Mouse (Mus musculus) liver, embryonic 15.5 days (tissue): ENCODE measurements around the gene Larp1. TPM values are rescaled to one million over a fixed set of nuclear protein-coding genes. Genes with fewer than 3 reads are reported as not detected.
A peak's percentile ranks its signal among the peaks of the same experiment; 100 is the strongest.

Experiments used
- ATAC-seq: fragments of 200-750 bp; cut with Nextera tagmentation; 2 replicates; pipeline ENCODE4 v1.8.0; 2017; ENCODE audit warnings: moderate number of reproducible peaks, mild to moderate bottlenecking, moderate library complexity; ENCODE audit not compliant: insufficient read depth
- H3K27ac ChIP-seq: fragments of 300-500 bp; sonication (generic); replicated peaks from 2 replicates; pipeline ENCODE4 v1.5.1; 2015; ENCODE audit warnings: mild to moderate bottlenecking, inconsistent platforms
- H3K27me3 ChIP-seq: fragments of 300-500 bp; sonication (generic); 2 replicates; pipeline ENCODE4 v1.6.1; 2015; ENCODE audit warnings: mild to moderate bottlenecking, inconsistent platforms
- H3K36me3 ChIP-seq: fragments of 300-500 bp; sonication (generic); replicated peaks from 2 replicates; pipeline ENCODE4 v1.6.1; 2015; ENCODE audit warnings: moderate library complexity, mild to moderate bottlenecking, inconsistent platforms
- H3K4me1 ChIP-seq: fragments of 300-500 bp; sonication (generic); replicated peaks from 2 replicates; pipeline ENCODE4 v1.6.1; 2015; ENCODE audit warnings: inconsistent platforms
- H3K4me2 ChIP-seq: fragments of 300-500 bp; sonication (generic); 2 replicates; pipeline ENCODE4 v1.6.1; 2015; ENCODE audit warnings: moderate library complexity, mild to moderate bottlenecking, inconsistent platforms
- H3K4me3 ChIP-seq: fragments of 300-500 bp; sonication (generic); replicated peaks from 2 replicates; pipeline ENCODE4 v1.5.1; 2015; ENCODE audit warnings: mild to moderate bottlenecking, inconsistent platforms
- H3K9ac ChIP-seq: fragments of 300-500 bp; sonication (generic); 2 replicates; pipeline ENCODE4 v1.6.1; 2015; ENCODE audit warnings: moderate library complexity, mild to moderate bottlenecking, inconsistent platforms
- H3K9me3 ChIP-seq: fragments of 300-500 bp; sonication (generic); replicated peaks from 2 replicates; pipeline ENCODE4 v1.6.1; 2016; ENCODE audit warnings: inconsistent platforms
- WGBS: fragments of 180-500 bp; shearing (Covaris S2); methylation state at CpG from one replicate; pipeline ENCODE4 v1.1.7; 2015; ENCODE audit warnings: mixed read lengths; ENCODE audit not compliant: insufficient replicate concordance; 5-methylcytosine and 5-hydroxymethylcytosine counted together
- polyA plus RNA-seq: library from polyadenylated mRNA; unstranded; fragments of >200 nt; fragmentation: Nextera tagmentation; extraction: Ambion mirVana; gene quantifications from 2 replicates; pipeline ENCODE4 v1.2.1, GENCODE M21; 2015

Larp1 gene
- polyA plus RNA-seq, 1 experiment from 2014 or later: 17.3 TPM

DNA sequence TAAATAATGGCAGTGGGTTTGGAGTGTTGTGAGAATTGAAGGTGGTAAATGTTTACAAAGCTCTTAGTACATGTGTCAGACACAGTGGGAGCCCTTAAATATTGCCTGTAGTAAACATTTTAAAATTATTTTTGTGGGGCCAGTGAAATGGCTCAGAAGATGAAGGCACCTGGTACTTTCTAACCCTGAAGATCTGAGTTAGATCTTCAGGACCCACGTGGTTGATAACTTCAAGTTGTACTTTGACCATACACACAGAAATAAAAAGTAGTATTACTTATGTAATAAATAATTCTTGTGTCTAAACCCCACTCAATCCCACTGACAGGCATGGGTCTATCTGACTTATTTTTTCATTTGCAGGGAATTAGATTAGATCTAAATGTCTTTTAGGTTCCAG, 5.7 kb downstream of the Larp1 start:
- 0 out of 2 replicates have a peak overlapping the region, but pooled peaks have one; percentile 8 for H3K4me2 ChIP-seq
- no peak overlapping the region for H3K9ac ChIP-seq
- peaks cover 87% of the 10 kb centered on the region for H3K4me1 ChIP-seq

DNA sequence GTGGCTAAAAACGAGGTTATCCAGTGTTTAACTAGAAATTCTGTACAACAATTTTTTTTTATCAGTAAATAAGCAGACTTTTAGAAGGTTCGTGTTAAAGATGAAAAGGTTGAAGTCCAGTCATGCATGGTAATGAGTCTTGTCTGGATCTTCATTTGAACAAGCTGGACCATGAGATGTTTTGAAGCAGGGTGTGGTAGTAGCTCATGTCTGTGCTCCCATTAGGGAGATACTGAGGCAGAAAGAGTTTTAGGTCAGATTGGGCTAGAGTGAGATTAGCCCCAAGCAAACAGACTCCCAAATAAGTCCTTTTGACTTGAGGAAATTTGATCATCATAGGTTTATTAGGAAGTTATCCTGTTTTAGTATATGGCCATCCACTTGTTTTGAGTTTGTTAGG, 6.5 kb downstream of the Larp1 start:
- 47% methylated on average over 2 of the region's 2 CpGs for WGBS
- peak overlapping the region; percentile 5; the same call in 1 of the 2 replicates for H3K4me2 ChIP-seq
- no peak overlapping the region for H3K9ac ChIP-seq
- H3K4me1 ChIP-seq: peaks cover 94% of the 10 kb centered on the region
- H3K4me3 ChIP-seq: no peak overlapping the region
- peak; percentile 55 for ATAC-seq
- H3K9me3 ChIP-seq: no peaks in the 10 kb centered on the region
- H3K36me3 ChIP-seq: no peaks in the 10 kb centered on the region
- H3K27me3 ChIP-seq: no peaks in the 10 kb centered on the region
- H3K27ac ChIP-seq: peak overlapping the region; percentile 64

More for the DNA sequence above, 5.7 kb downstream of the Larp1 start:
- WGBS: 37% methylated on average over 1 of the region's 1 CpGs
- Histone ChIP-seq H3K36me3 (no peaks in the 10 kb centered on the region), H3K4me3 (no peak overlapping the region), H3K27me3 (no peaks in the 10 kb centered on the region), H3K9me3 (no peaks in the 10 kb centered on the region), H3K27ac (peak overlapping the region; percentile 68)
- ATAC-seq: no peak

DNA sequence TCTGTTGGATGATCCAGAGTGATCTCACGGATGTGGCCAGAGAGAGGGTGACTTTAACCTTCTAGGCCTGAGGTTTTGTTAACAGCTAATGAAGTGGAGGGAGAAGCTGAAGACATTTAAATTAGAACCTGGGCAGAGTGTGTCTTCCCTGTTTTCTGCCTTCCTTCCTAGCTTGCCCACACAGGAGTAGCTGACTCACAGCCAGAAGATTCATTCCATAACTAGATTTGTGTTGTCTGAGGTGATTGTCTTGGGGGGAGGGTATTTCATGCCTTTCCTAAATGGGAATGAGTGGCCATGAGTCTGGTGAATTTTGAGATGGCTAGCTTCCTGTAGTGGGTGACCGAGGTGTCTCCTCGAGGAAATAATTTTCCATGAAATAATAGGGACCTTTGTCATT, 7.5 kb downstream of the Larp1 start:
- WGBS: 54% methylated on average over 3 of the region's 3 CpGs
- H3K36me3 ChIP-seq: no peaks in the 10 kb centered on the region
- H3K4me1 ChIP-seq: peaks cover 98% of the 10 kb centered on the region
- peak overlapping the region; percentile 24; the same call in 1 of the 2 replicates for H3K27ac ChIP-seq
- H3K4me3 ChIP-seq: no peak overlapping the region
- no peak overlapping the region for H3K9ac ChIP-seq
- no peak for ATAC-seq
- H3K4me2 ChIP-seq: no peak overlapping the region
- H3K9me3 ChIP-seq: no peaks in the 10 kb centered on the region
- no peaks in the 10 kb centered on the region for H3K27me3 ChIP-seq

DNA sequence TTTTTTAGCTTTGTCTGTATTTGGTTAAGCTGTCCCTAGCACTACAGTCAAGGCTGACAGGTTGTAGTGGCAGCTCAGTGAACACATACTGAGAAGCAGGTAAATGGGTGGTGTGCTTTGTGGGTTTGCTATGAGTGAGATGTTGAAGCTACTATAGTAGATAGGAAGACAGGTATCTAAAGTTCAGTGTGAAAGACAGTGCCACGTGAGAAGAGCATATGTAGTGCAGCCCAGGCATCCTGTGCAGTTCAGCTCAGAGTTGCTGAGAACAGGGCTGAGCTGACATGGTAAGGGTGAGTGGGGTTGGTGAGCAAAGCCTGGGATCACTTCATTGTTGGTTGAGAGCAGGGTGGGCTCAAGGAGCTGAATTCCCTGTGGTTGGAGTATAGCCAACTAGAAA, 8.6 kb downstream of the Larp1 start:
- peak overlapping the region; percentile 8; the same call in 1 of the 2 replicates for H3K4me2 ChIP-seq

DNA sequence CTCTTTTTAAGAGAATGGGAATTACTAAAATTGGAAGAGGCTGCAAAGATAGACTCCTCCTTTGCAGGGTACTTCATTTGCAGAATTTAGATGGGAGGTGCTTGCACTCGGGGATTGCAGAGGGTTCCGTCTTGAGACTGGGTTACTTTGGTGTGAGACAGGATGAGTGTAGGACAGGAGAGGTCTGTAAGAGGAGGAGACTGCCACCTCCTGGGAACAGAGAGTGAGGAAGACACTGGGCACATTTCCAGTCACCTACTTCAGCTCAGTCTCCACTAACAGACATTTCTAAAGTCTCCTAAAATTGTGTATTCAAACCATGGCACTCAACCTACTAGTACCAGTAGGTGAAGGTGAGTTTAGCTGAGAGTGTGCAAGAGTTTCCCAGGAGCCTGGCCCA, 9.4 kb downstream of the Larp1 start:
- H3K4me3 ChIP-seq: no peak overlapping the region
- H3K4me1 ChIP-seq: peaks cover 92% of the 10 kb centered on the region
- peak overlapping the region; percentile 28; the same call in 1 of the 2 replicates for H3K9ac ChIP-seq
- WGBS: 29% methylated on average over 2 of the region's 2 CpGs
- H3K27ac ChIP-seq: peak overlapping the region; percentile 64
- no peaks in the 10 kb centered on the region for H3K36me3 ChIP-seq
- H3K9me3 ChIP-seq: no peaks in the 10 kb centered on the region
- no peak overlapping the region for H3K4me2 ChIP-seq
- no peaks in the 10 kb centered on the region for H3K27me3 ChIP-seq
- ATAC-seq: peak; percentile 52; the same call in 1 of the 2 replicates

More for the DNA sequence above, 8.6 kb downstream of the Larp1 start:
- peak overlapping the region; percentile 14; the same call in 1 of the 2 replicates for H3K9ac ChIP-seq
- no peak for ATAC-seq
- peaks cover 97% of the 10 kb centered on the region for H3K4me1 ChIP-seq
- H3K27ac ChIP-seq: peak overlapping the region; percentile 49
- no peaks in the 10 kb centered on the region for H3K9me3 ChIP-seq
- H3K36me3 ChIP-seq: no peaks in the 10 kb centered on the region
- H3K27me3 ChIP-seq: no peaks in the 10 kb centered on the region
- H3K4me3 ChIP-seq: no peak overlapping the region
- WGBS: 22% methylated on average over 1 of the region's 1 CpGs

DNA sequence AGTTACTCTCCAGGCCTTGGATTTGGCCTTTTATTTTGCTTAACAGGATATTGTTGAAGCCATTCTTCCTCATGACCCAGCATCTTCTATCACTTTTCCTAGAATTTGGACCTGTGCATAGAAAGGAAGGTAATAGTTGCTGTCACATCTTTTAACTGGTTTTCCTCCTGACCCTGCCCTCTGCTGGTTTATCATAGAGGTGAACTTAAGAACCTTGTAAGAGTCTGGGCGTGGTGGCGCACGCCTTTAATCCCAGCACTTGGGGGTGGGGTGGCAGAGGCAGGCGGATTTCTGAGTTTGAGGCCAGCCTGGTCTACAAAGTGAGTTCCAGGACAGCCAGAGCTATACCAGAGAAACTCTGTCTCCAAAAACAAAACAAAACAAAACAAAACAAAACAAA, 9.8 kb downstream of the Larp1 start:
- Histone ChIP-seq H3K27me3 (no peaks in the 10 kb centered on the region), H3K4me2 (no peak overlapping the region), H3K36me3 (no peaks in the 10 kb centered on the region), H3K9ac (peak overlapping the region; percentile 28; the same call in 1 of the 2 replicates), H3K9me3 (no peaks in the 10 kb centered on the region), H3K4me3 (no peak overlapping the region), H3K4me1 (peaks cover 92% of the 10 kb centered on the region), H3K27ac (peak overlapping the region; percentile 64)
- peak; percentile 45; the same call in 1 of the 2 replicates for ATAC-seq
- WGBS: 28% methylated on average over 4 of the region's 4 CpGs

DNA sequence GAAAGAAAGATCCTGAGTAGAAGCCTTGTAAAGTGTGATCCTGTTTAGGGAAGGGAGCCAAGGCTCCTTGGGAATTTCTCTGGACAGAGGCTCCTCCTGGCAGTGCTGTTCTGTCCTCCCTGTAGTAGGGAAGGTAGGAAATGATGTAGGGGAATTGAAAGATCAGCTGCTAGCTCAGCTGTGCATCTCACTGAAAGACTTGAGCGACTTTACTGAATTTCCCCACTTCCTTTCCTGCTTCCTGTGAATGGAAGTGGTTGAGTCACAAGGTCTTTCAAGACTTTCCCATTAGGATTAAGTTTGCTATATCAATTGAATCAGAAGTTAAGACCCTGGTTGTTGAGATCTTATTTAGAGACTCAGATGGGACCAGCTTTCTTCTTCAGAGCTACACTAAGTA, 12.2 kb downstream of the Larp1 start:
- Histone ChIP-seq H3K4me2 (peak overlapping the region; percentile 6; the same call in 1 of the 2 replicates), H3K4me3 (no peak overlapping the region), H3K4me1 (peaks cover 93% of the 10 kb centered on the region), H3K27ac (peak overlapping the region; percentile 59), H3K9me3 (no peaks in the 10 kb centered on the region), H3K36me3 (no peaks in the 10 kb centered on the region), H3K9ac (no peak overlapping the region), H3K27me3 (no peaks in the 10 kb centered on the region)
- 25% methylated on average over 1 of the region's 1 CpGs for WGBS
- ATAC-seq: no peak

DNA sequence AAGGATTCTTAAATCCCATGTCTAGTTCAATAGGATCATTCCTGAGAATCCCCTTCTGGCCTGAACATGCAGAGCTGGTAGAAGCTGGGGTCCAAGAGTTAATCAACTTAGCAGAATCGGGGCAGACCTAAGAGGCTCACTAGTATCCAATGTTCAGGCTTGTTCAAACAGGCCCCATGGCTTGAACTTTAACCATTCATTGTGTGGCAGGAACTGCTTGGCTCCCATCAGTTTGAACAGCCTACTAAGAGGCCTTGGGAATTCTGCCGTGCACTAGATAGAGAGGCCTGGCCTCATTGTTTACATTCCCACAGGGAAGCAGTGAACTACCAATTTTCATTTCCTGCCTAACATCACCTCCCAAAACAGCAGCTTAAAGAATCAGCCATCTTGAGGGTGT, 12.8 kb downstream of the Larp1 start:
- H3K27ac ChIP-seq: peak overlapping the region; percentile 59
- peaks cover 93% of the 10 kb centered on the region for H3K4me1 ChIP-seq
- H3K36me3 ChIP-seq: no peaks in the 10 kb centered on the region
- H3K4me3 ChIP-seq: no peak overlapping the region
- H3K27me3 ChIP-seq: no peaks in the 10 kb centered on the region
- H3K9me3 ChIP-seq: no peaks in the 10 kb centered on the region
- peak overlapping the region; percentile 27; the same call in 1 of the 2 replicates for H3K4me2 ChIP-seq
- 55% methylated on average over 2 of the region's 2 CpGs for WGBS
- H3K9ac ChIP-seq: no peak overlapping the region
- ATAC-seq: peak; percentile 58

DNA sequence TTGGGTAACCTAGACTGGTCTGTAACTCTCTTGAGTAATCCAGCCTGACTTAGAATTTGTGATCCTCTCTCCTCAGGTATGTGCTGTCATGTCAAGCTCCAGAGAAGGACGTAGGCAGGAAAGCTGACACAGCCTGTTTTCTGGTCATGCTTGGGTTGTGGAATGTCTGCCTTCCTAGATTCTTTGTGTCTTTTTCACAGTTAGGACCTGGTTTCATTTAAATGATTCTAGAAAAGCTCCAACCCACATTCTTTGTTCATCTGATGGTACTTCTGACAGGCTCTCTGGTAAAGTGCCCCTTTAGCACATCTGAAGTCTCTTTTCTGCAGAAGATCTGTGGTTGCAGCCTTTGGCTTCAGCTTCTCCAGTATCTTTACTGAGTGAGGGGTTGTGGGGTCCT, 15.4 kb downstream of the Larp1 start:
- Histone ChIP-seq H3K27me3 (no peaks in the 10 kb centered on the region), H3K36me3 (peaks cover 4% of the 10 kb centered on the region; the same call in 1 of the 2 replicates), H3K27ac (no peak overlapping the region), H3K4me3 (no peak overlapping the region), H3K9me3 (no peaks in the 10 kb centered on the region), H3K9ac (no peak overlapping the region), H3K4me1 (peaks cover 90% of the 10 kb centered on the region), H3K4me2 (no peak overlapping the region)
- WGBS: 63% methylated on average over 1 of the region's 1 CpGs
- no peak for ATAC-seq

DNA sequence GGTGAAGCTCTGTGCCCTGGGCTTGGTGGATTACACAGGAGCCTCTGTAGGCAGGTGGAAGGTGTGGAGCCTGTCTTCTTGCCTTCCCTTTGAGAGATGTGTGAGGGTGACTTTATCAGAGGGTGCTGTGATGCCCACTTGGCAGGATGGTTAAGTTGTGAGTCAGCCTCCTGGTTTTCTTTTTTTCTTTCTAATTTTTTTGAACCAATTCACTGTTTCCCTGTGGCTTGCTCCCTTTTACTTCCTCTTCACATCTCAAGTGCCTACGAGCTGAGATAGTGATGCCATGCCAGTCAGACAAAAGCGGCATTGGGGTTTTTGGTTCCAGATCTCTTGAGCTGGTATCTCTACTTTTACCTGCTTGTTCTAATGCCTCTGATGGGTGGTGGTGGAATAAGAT, 15.8 kb downstream of the Larp1 start:
- H3K27me3 ChIP-seq: no peaks in the 10 kb centered on the region

DNA sequence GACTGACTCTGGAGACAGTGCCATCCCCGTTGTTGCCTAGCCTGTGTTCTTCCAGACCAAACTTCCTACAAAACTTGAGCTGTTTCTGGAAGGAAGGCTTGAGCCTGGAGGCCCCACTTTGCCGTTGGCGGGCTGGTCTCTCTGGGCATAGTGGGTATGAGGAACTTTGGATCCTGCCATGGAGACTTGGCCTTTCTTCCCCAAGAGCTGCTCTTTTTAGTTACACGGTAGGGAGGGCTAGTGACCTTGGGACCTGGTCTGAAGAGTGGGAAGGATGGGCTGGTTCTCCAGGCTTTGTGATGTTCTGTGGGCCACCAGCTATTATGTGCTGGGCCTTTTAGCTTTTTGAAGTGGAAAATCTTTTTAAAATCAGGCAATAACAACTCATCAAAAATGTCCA, 17.0 kb downstream of the Larp1 start:
- H3K27me3 ChIP-seq: no peaks in the 10 kb centered on the region
- WGBS: 63% methylated on average over 4 of the region's 4 CpGs
- H3K4me3 ChIP-seq: no peak overlapping the region
- no peak overlapping the region for H3K4me2 ChIP-seq
- no peak overlapping the region for H3K9ac ChIP-seq
- H3K27ac ChIP-seq: no peak overlapping the region; the same call in 1 of the 2 replicates
- H3K4me1 ChIP-seq: peaks cover 90% of the 10 kb centered on the region
- ATAC-seq: no peak
- peaks cover 4% of the 10 kb centered on the region; the same call in 1 of the 2 replicates for H3K36me3 ChIP-seq
- H3K9me3 ChIP-seq: no peaks in the 10 kb centered on the region

More for the DNA sequence above, 15.8 kb downstream of the Larp1 start:
- ATAC-seq: no peak
- 42% methylated on average over 2 of the region's 2 CpGs for WGBS
- H3K9me3 ChIP-seq: no peaks in the 10 kb centered on the region
- H3K9ac ChIP-seq: no peak overlapping the region
- no peak overlapping the region; the same call in 1 of the 2 replicates for H3K27ac ChIP-seq
- H3K4me2 ChIP-seq: no peak overlapping the region
- H3K4me3 ChIP-seq: no peak overlapping the region
- H3K36me3 ChIP-seq: peaks cover 4% of the 10 kb centered on the region; the same call in 1 of the 2 replicates
- H3K4me1 ChIP-seq: peaks cover 90% of the 10 kb centered on the region

DNA sequence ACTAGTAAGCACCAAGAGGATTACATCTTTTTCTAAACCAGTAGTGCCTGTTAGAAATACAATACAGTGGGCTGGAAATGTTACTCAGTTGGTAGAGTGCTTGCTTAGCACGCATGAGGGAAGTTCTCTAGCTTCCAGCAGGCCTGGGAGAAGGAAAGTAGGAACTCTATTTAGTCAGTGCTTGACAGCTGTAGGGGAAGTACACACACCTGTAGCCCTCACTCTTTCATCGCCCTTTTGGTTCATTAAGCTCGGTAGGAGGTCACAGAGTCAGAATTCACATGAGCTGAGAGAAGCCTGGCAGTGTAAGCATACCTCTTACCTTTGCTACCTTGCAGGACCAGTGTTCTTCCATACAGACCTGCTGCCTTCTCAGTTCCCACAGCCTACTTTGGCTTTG, 17.5 kb downstream of the Larp1 start:
- 46% methylated on average over 3 of the region's 3 CpGs for WGBS
- H3K9me3 ChIP-seq: no peaks in the 10 kb centered on the region
- H3K4me3 ChIP-seq: no peak overlapping the region
- ATAC-seq: no peak
- peaks cover 4% of the 10 kb centered on the region; the same call in 1 of the 2 replicates for H3K36me3 ChIP-seq
- no peaks in the 10 kb centered on the region for H3K27me3 ChIP-seq
- H3K27ac ChIP-seq: no peak overlapping the region; the same call in 1 of the 2 replicates
- peaks cover 90% of the 10 kb centered on the region for H3K4me1 ChIP-seq
- H3K4me2 ChIP-seq: no peak overlapping the region
- H3K9ac ChIP-seq: no peak overlapping the region
